In the genomic region with DNA sequence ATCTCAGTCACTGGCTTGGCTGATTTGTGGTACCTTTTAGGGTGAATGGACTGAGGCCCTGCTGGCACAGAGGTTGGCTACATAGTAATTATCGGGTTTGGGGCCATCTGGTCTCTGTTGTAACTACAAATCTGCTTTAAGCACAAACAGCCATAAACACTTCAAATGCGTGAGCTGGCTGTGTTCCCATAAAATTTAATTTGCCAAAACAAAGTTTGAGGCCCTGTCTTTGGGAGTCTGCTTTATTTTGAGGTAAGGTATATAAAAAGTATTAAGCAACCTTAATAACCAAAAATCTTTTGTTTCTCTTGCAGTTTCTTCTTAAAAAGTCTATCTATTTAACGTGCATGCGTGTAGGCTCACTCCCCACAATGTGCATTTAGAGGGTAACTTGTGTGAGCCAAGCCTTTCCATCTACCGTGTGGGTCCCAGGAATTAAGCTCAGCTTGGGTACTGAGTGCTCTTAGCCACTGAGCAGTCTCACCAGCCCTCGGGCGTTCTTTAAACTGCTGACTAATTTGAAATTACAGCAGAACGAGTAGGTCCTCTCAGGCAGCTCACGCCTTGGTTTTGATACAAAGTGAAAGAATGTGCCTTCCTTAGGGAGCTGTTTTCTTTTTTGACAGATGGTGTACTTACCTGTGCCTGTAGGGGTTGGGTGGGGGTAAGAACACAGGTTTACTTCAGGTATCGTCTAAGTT, we compare ENCODE assay signal across 31 mouse cellular contexts. TPM values are rescaled to one million over a fixed set of nuclear protein-coding genes. Genes with fewer than 3 reads are reported as not detected.
DNase-seq lines count a peak whose midpoint lies in the region; ATAC-seq and TF ChIP-seq lines count a peak whose summit lies in the region.
"Had no signal": no experiment of that assay in that cellular context is flagged by ENCODE, and none has a peak within 500 bp of the region (broad histone marks: within the 10 kb centered on the region; RNA-seq: fewer than 3 reads in every experiment).

No protein-coding gene starts in this region.

- 0 out of 2 replicates have a peak, but pooled peaks cover 3% of the 10 kb centered on the region for H3K36me3 ChIP-seq in hindbrain, postnatal 0 days (ENCODE audit: insufficient read depth, low read length)
- H3K36me3 ChIP-seq in hindbrain, embryonic 14.5 days (replicated peaks; ENCODE audit: control insufficient read depth, insufficient read depth) = peaks cover 16% of the 10 kb centered on the region; the same call in 1 of the 2 replicates
- no peaks in the 10 kb centered on the region; the same call in 1 of the 2 replicates for H3K36me3 ChIP-seq in midbrain, embryonic 11.5 days (ENCODE audit: control insufficient read depth, insufficient read depth, low read length)
- no peaks in the 10 kb centered on the region; the same call in 1 of the 2 replicates for H3K36me3 ChIP-seq in midbrain, embryonic 16.5 days (ENCODE audit: control insufficient read depth, insufficient read depth, low read length)
- H3K36me3 ChIP-seq in embryonic facial prominence, embryonic 15.5 days = 0 out of 2 replicates have a peak, but pooled peaks cover 15% of the 10 kb centered on the region
- no peaks in the 10 kb centered on the region for H3K36me3 ChIP-seq in stomach, postnatal 0 days (ENCODE audit: control insufficient read depth, insufficient read depth, low read length)
- H3K36me3 ChIP-seq: heart, embryonic 15.5 days had no signal

- H3K27me3 ChIP-seq in hindbrain, postnatal 0 days (ENCODE audit: insufficient read depth, low read length) = no peaks in the 10 kb centered on the region
- H3K27me3 ChIP-seq in hindbrain, embryonic 14.5 days (ENCODE audit: control insufficient read depth, insufficient read depth, low read length) = no peaks in the 10 kb centered on the region
- no peaks in the 10 kb centered on the region for H3K27me3 ChIP-seq in midbrain, embryonic 11.5 days (ENCODE audit: control insufficient read depth, insufficient read depth, low read length)
- H3K27me3 ChIP-seq in midbrain, embryonic 16.5 days (ENCODE audit: control insufficient read depth, insufficient read depth, low read depth, low read length) = no peaks in the 10 kb centered on the region
- no peaks in the 10 kb centered on the region for H3K27me3 ChIP-seq in embryonic facial prominence, embryonic 15.5 days
- H3K27me3 ChIP-seq in stomach, postnatal 0 days (ENCODE audit: control insufficient read depth, insufficient read depth, low read length) = no peaks in the 10 kb centered on the region
- H3K27me3 ChIP-seq: heart, embryonic 15.5 days; hindbrain, embryonic 13.5 days had no signal

- H3K4me3 ChIP-seq in hindbrain, postnatal 0 days (ENCODE audit: low read length) = no peak overlapping the region
- no peak overlapping the region for H3K4me3 ChIP-seq in hindbrain, embryonic 14.5 days (replicated peaks; ENCODE audit: low read length)
- no peak overlapping the region for H3K4me3 ChIP-seq in midbrain, embryonic 11.5 days (ENCODE audit: low read depth, low read length)
- no peak overlapping the region for H3K4me3 ChIP-seq in midbrain, embryonic 16.5 days (ENCODE audit: low read depth, low read length)
- no peak overlapping the region for H3K4me3 ChIP-seq in embryonic facial prominence, embryonic 15.5 days (replicated peaks)
- no peak overlapping the region for H3K4me3 ChIP-seq in stomach, postnatal 0 days (ENCODE audit: low read depth, low read length)
- H3K4me3 ChIP-seq: erythroblast, embryonic 14.5 days; heart, embryonic 15.5 days; hindbrain, embryonic 13.5 days; left cerebral cortex, adult 2 months had no signal

- H3K4me1 ChIP-seq in hindbrain, postnatal 0 days (ENCODE audit: insufficient read depth, low read length) = 0 out of 2 replicates have a peak, but pooled peaks cover 7% of the 10 kb centered on the region
- H3K4me1 ChIP-seq in hindbrain, embryonic 14.5 days (replicated peaks; ENCODE audit: control insufficient read depth, insufficient read depth, low read length) = no peaks in the 10 kb centered on the region; the same call in 1 of the 2 replicates
- H3K4me1 ChIP-seq in midbrain, embryonic 11.5 days (ENCODE audit: control insufficient read depth, insufficient read depth, low read length) = peaks cover 2% of the 10 kb centered on the region; the same call in 1 of the 2 replicates
- H3K4me1 ChIP-seq in midbrain, embryonic 16.5 days (ENCODE audit: control insufficient read depth, insufficient read depth, low read length) = peaks cover 7% of the 10 kb centered on the region; the same call in 1 of the 2 replicates
- peaks cover 22% of the 10 kb centered on the region for H3K4me1 ChIP-seq in embryonic facial prominence, embryonic 15.5 days
- no peaks in the 10 kb centered on the region for H3K4me1 ChIP-seq in stomach, postnatal 0 days (replicated peaks; ENCODE audit: control insufficient read depth, insufficient read depth)

- H3K9ac ChIP-seq in hindbrain, postnatal 0 days (replicated peaks; ENCODE audit: low read length) = no peak overlapping the region
- H3K9ac ChIP-seq in hindbrain, embryonic 14.5 days = no peak overlapping the region
- H3K9ac ChIP-seq in midbrain, embryonic 11.5 days (ENCODE audit: low read length) = no peak overlapping the region
- no peak overlapping the region for H3K9ac ChIP-seq in midbrain, embryonic 16.5 days (ENCODE audit: low read depth, low read length)
- H3K9ac ChIP-seq in embryonic facial prominence, embryonic 15.5 days = no peak overlapping the region
- H3K9ac ChIP-seq in stomach, postnatal 0 days (ENCODE audit: low read length) = no peak overlapping the region
- H3K9ac ChIP-seq: heart, embryonic 15.5 days; hindbrain, embryonic 13.5 days had no signal

- H3K27ac ChIP-seq in hindbrain, postnatal 0 days = no peak overlapping the region
- no peak overlapping the region for H3K27ac ChIP-seq in hindbrain, embryonic 14.5 days
- no peak overlapping the region for H3K27ac ChIP-seq in midbrain, embryonic 11.5 days (ENCODE audit: low read depth, low read length)
- H3K27ac ChIP-seq in midbrain, embryonic 16.5 days (ENCODE audit: low read length) = no peak overlapping the region
- peak overlapping the region; percentile 12; the same call in 1 of the 2 replicates for H3K27ac ChIP-seq in embryonic facial prominence, embryonic 15.5 days (replicated peaks)
- no peak overlapping the region for H3K27ac ChIP-seq in stomach, postnatal 0 days (replicated peaks)
- H3K27ac ChIP-seq: heart, embryonic 15.5 days; hindbrain, embryonic 13.5 days; left cerebral cortex, adult 2 months; macrophage had no signal

- peak; percentile 32 for DNase-seq in hindbrain, postnatal 0 days (ENCODE audit: low spot score)
- DNase-seq in hindbrain, embryonic 14.5 days (ENCODE audit: low spot score) = no peak
- peak; percentile 47 for DNase-seq in midbrain, embryonic 11.5 days (ENCODE audit: low spot score, missing footprints)
- DNase-seq in stomach, postnatal 0 days (ENCODE audit: low spot score) = peak; percentile 11
- DNase-seq in right cerebral cortex, postnatal 10 days (ENCODE audit: low spot score in 2 of 2) = no peak
- DNase-seq: adrenal gland, adult 8-10 months; cerebellum, postnatal 36 days; gastrocnemius, postnatal 36 days; heart, postnatal 36 days; kidney, postnatal 14 days had no signal

- H3K9me3 ChIP-seq in hindbrain, postnatal 0 days (ENCODE audit: low read length) = no peaks in the 10 kb centered on the region
- H3K9me3 ChIP-seq in hindbrain, embryonic 14.5 days (ENCODE audit: control insufficient read depth, low read length) = no peaks in the 10 kb centered on the region
- no peaks in the 10 kb centered on the region for H3K9me3 ChIP-seq in midbrain, embryonic 11.5 days (ENCODE audit: control insufficient read depth, low read length)
- H3K9me3 ChIP-seq in midbrain, embryonic 16.5 days (replicated peaks; ENCODE audit: control insufficient read depth, low read length, poor library complexity, severe bottlenecking) = no peaks in the 10 kb centered on the region
- H3K9me3 ChIP-seq in embryonic facial prominence, embryonic 15.5 days (replicated peaks) = no peaks in the 10 kb centered on the region
- no peaks in the 10 kb centered on the region for H3K9me3 ChIP-seq in stomach, postnatal 0 days (ENCODE audit: control insufficient read depth, low read length)
- H3K9me3 ChIP-seq: heart, embryonic 15.5 days; hindbrain, embryonic 13.5 days had no signal

- no peak for TF ChIP-seq CTCF in hindbrain, postnatal 0 days (IDR thresholded peaks at IDR 0.05; ENCODE audit: low read depth)
- TF ChIP-seq CTCF in stomach, postnatal 0 days (IDR thresholded peaks at IDR 0.05; ENCODE audit: low read depth) = no peak

- TF ChIP-seq EP300 in stomach, postnatal 0 days (optimal IDR thresholded peaks at IDR 0.05) = no peak

- H3K4me2 ChIP-seq in hindbrain, postnatal 0 days (ENCODE audit: low read depth, low read length) = no peak overlapping the region
- no peak overlapping the region for H3K4me2 ChIP-seq in hindbrain, embryonic 14.5 days (replicated peaks)
- no peak overlapping the region for H3K4me2 ChIP-seq in midbrain, embryonic 11.5 days
- H3K4me2 ChIP-seq in midbrain, embryonic 16.5 days (ENCODE audit: low read length) = no peak overlapping the region
- no peak overlapping the region for H3K4me2 ChIP-seq in embryonic facial prominence, embryonic 15.5 days (replicated peaks)
- H3K4me2 ChIP-seq in stomach, postnatal 0 days (replicated peaks; ENCODE audit: low read depth) = no peak overlapping the region
- H3K4me2 ChIP-seq: heart, embryonic 15.5 days; hindbrain, embryonic 13.5 days had no signal

- WGBS in hindbrain, postnatal 0 days = 60% methylated on average over 10 of the region's 10 CpGs
- 79% methylated on average over 10 of the region's 10 CpGs for WGBS in hindbrain, embryonic 14.5 days
- WGBS in midbrain, embryonic 11.5 days = 90% methylated on average over 10 of the region's 10 CpGs
- WGBS in midbrain, embryonic 16.5 days = 85% methylated on average over 10 of the region's 10 CpGs
- WGBS in embryonic facial prominence, embryonic 15.5 days = 37% methylated on average over 10 of the region's 10 CpGs
- WGBS in stomach, postnatal 0 days = 49% methylated on average over 10 of the region's 10 CpGs

- ATAC-seq in hindbrain, postnatal 0 days = no peak
- no peak for ATAC-seq in hindbrain, embryonic 14.5 days (ENCODE audit: low FRiP score)
- no peak for ATAC-seq in midbrain, embryonic 11.5 days (ENCODE audit: low FRiP score)
- no peak for ATAC-seq in midbrain, embryonic 16.5 days
- ATAC-seq in embryonic facial prominence, embryonic 15.5 days (ENCODE audit: insufficient number of reproducible peaks, low FRiP score, low TSS enrichment, low read depth) = no peak
- ATAC-seq in stomach, postnatal 0 days (ENCODE audit: low FRiP score, low TSS enrichment) = no peak
- ATAC-seq: activated CD4-positive, CD25-positive, alpha-beta regulatory T cell, adult 4 months; intestine, postnatal 0 days; lung, postnatal 0 days had no signal

RNA-seq across cellular contexts. Expression of gene Slc5a3, which starts 40.4 kb away (rescaled TPM):
- 23.9 and 30.9 TPM in 2 replicates for total RNA-seq in hindbrain, postnatal 0 days (2014; rRNA removed)
- polyA plus RNA-seq in hindbrain, postnatal 0 days (2015; fragmentation: Nextera tagmentation; extraction: Ambion mirVana) = 9.6 and 10.0 TPM in 2 replicates
- polyA plus RNA-seq in hindbrain, embryonic 14.5 days (2014; fragmentation: Nextera tagmentation; extraction: Ambion mirVana) = 30.9 and 31.1 TPM in 2 replicates
- 11.5 and 13.7 TPM in 2 replicates for polyA plus RNA-seq in midbrain, embryonic 11.5 days (2014; fragmentation: Nextera tagmentation; extraction: Ambion mirVana)
- 21.1 and 22.8 TPM in 2 replicates for polyA plus RNA-seq in midbrain, embryonic 16.5 days (2015; fragmentation: Nextera tagmentation; extraction: Ambion mirVana)
- 6.3 and 6.4 TPM in 2 replicates for polyA plus RNA-seq in embryonic facial prominence, embryonic 15.5 days (2015; fragmentation: Nextera tagmentation; extraction: Ambion mirVana)
- 1.7 and 1.9 TPM in 2 replicates for polyA plus RNA-seq in stomach, postnatal 0 days (2015; fragmentation: Nextera tagmentation; extraction: Ambion mirVana)
- polyA plus RNA-seq: erythroblast, embryonic 14.5 days had no signal

RNA-seq across cellular contexts. Expression of gene Gm49711, which starts 40.4 kb away (rescaled TPM):
- total RNA-seq in hindbrain, postnatal 0 days (2014; rRNA removed) = not detected in 2 replicates
- 0.58 and 0.82 TPM in 2 replicates for polyA plus RNA-seq in hindbrain, postnatal 0 days (2015; fragmentation: Nextera tagmentation; extraction: Ambion mirVana)
- 0.54 and 0.64 TPM in 2 replicates for polyA plus RNA-seq in hindbrain, embryonic 14.5 days (2014; fragmentation: Nextera tagmentation; extraction: Ambion mirVana)
- 0.19 TPM in 1 of 2 replicates, not detected in the other for polyA plus RNA-seq in midbrain, embryonic 11.5 days (2014; fragmentation: Nextera tagmentation; extraction: Ambion mirVana)
- 0.32 and 0.67 TPM in 2 replicates for polyA plus RNA-seq in midbrain, embryonic 16.5 days (2015; fragmentation: Nextera tagmentation; extraction: Ambion mirVana)
- polyA plus RNA-seq in embryonic facial prominence, embryonic 15.5 days (2015; fragmentation: Nextera tagmentation; extraction: Ambion mirVana) = 0.15 TPM in 1 of 2 replicates, not detected in the other
- polyA plus RNA-seq in stomach, postnatal 0 days (2015; fragmentation: Nextera tagmentation; extraction: Ambion mirVana) = 0.08 and 0.17 TPM in 2 replicates
- total RNA-seq: adrenal gland, adult 8-10 months; gastrocnemius, adult 18-20 months; gastrocnemius, postnatal 36 days; heart, adult 8-10 months; heart, postnatal 36 days; left cerebral cortex, postnatal 36 days; liver, adult 2 months; MEL; monocyte, adult 5-6 weeks; neutrophil, adult 5-6 weeks had no signal
- polyA plus RNA-seq: activated CD4-positive, CD25-positive, alpha-beta regulatory T cell, adult 4 months; heart, embryonic 15.5 days; intestine, postnatal 0 days; liver, adult 2 months; liver, embryonic 16.5 days; macrophage; small intestine, adult 2 months; stomach, embryonic 16.5 days; thymus, postnatal 0 days had no signal

RNA-seq across cellular contexts. Expression of gene Mrps6, which starts 40.4 kb away (rescaled TPM):
- 24.9 and 33.2 TPM in 2 replicates for total RNA-seq in hindbrain, postnatal 0 days (2014; rRNA removed)
- polyA plus RNA-seq in hindbrain, postnatal 0 days (2015; fragmentation: Nextera tagmentation; extraction: Ambion mirVana) = 181 and 183 TPM in 2 replicates
- 208 and 222 TPM in 2 replicates for polyA plus RNA-seq in hindbrain, embryonic 14.5 days (2014; fragmentation: Nextera tagmentation; extraction: Ambion mirVana)
- polyA plus RNA-seq in midbrain, embryonic 11.5 days (2014; fragmentation: Nextera tagmentation; extraction: Ambion mirVana) = 118 and 122 TPM in 2 replicates
- polyA plus RNA-seq in midbrain, embryonic 16.5 days (2015; fragmentation: Nextera tagmentation; extraction: Ambion mirVana) = 169 and 177 TPM in 2 replicates
- polyA plus RNA-seq in embryonic facial prominence, embryonic 15.5 days (2015; fragmentation: Nextera tagmentation; extraction: Ambion mirVana) = 89.0 and 91.8 TPM in 2 replicates
- polyA plus RNA-seq in stomach, postnatal 0 days (2015; fragmentation: Nextera tagmentation; extraction: Ambion mirVana) = 86.6 and 91.6 TPM in 2 replicates
- polyA plus RNA-seq: erythroblast, embryonic 14.5 days had no signal

Comparison
In these comparisons a context has a peak if more than half of its experiments do, and no peak if none do; other contexts are left out.
1. DNase-seq: peak in hindbrain, postnatal 0 days (single experiment), midbrain, embryonic 11.5 days (single experiment) and stomach, postnatal 0 days (single experiment); none in hindbrain, embryonic 14.5 days (single experiment) and right cerebral cortex, postnatal 10 days (0 of 2).